Mouse (Mus musculus) cerebellum, adult 2 months (tissue): ENCODE data around the gene Aff1.

Source experiments
- CTCF ChIP-seq: fragments of 200-500 bp; IDR thresholded peaks from 2 replicates; pipeline ENCODE4 v1.5.1; 2011; ENCODE audit warnings: low read depth, mild to moderate bottlenecking, control low read depth, low read length, moderate library complexity, borderline replicate concordance; ENCODE audit not compliant: insufficient read depth
- POLR2A ChIP-seq: fragments of 200-500 bp; IDR thresholded peaks from 2 replicates; pipeline ENCODE4 v1.6.1; 2011; ENCODE audit warnings: low read length, control low read depth, borderline replicate concordance; ENCODE audit not compliant: insufficient read depth

DNA sequence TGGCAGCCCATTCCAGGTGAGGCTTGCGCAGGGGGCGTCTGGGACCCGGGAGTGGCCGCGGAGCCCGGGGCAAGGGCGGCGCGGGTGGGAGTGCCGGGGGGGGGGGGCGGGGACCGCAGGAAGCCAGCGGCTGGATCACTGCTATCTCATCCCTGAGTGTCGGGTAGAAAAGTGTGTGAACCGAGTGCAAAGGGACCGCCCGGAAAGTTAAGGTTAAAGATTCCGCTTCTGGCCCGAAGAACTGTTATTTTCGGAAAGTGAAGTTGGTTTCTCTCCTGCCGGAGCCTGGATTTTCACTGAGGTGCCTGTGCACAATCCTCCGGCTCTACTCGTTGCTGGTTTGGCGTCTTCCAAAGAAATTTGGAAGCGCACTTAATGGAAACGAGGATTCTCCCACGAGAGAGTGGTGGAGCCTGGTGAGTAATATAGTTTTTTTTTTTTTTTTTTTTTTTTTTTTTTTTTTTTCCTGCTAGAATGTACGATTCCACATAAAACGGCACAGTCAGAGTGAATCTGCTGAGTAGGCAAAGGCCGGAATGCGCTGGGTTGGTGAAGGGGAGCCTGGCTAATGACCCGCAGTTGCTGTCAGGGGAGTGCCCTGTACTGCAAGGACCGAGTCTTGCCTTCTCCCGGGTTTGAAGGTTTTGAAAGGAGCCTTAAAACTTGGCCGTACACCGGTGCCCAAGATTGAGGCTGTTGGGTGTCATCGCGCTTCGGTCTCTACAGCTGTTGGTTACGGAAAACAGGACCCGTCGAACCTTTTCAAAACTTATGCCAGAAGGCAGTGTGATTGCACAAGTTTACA lies 62.4 kb downstream of the Aff1 start:
- TF ChIP-seq CTCF (no peak), POLR2A (no peak)
